Mouse (Mus musculus): ENCODE measurements around the gene Cpsf6. TPM values are rescaled to one million over a fixed set of nuclear protein-coding genes. Genes with fewer than 3 reads are reported as not detected.

Gene Cpsf6
- polyA plus RNA-seq, 1 experiment from 2014 or later, result 279 TPM

DNA sequence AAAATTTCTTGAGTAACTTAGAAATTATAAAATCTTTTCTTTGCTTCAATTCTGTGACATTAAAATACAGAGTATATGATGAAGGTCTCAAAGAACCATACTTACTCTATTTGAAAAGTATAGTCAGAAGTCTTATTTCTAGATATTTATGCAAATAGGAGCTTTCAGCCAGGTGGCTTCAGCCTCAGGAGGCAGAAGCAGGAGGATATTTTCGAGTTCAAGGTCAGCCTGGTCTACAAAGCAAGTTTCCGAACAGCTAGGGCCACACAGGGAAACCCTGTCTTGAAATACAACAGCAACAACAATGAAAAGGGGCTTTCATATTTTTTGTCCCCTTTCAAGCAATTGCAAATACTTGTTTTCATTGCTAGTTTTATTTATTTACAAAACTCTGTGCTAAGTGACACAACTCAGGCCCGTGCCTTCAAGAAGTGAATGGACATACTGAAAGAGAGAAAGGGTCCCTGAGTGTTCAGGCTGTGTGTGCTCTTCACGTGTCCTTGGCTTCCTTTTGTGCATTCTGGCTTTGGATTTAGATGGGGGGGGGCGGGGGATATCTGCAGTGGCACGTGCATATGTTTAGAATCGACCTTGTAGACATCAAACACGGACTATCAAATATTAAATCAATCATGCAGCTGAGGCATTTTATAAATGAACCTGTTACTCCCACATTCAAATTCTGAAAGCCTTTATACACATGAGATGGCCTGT lies 39.9 kb upstream of the Cpsf6 start:
- Histone ChIP-seq H3K4me3 (no peak overlapping the region), H3K4me1 (peaks cover 17% of the 10 kb centered on the region), H3K9ac (replicated peaks) (no peak overlapping the region), H3K36me3 (no peaks in the 10 kb centered on the region), H3K9me3 (0 out of 2 replicates have a peak, but pooled peaks cover 2% of the 10 kb centered on the region), H3K27me3 (peaks cover 25% of the 10 kb centered on the region), H3K4me2 (replicated peaks) (no peak overlapping the region), H3K27ac (replicated peaks) (no peak overlapping the region)
- no peak for ATAC-seq (ENCODE audit: low FRiP score, low read depth)
- 75% methylated on average over 8 of the region's 8 CpGs for WGBS

GRCm38 (mm10) chr10:117418668-117419237 lies 38.9 kb upstream of the Cpsf6 start:
- H3K9ac ChIP-seq (replicated peaks), result no peak overlapping the region
- WGBS, result 52% methylated on average over 24 of the region's 24 CpGs
- peaks cover 17% of the 10 kb centered on the region for H3K4me1 ChIP-seq
- H3K36me3 ChIP-seq, result no peaks in the 10 kb centered on the region
- H3K27me3 ChIP-seq, result peaks cover 17% of the 10 kb centered on the region
- no peaks in the 10 kb centered on the region for H3K9me3 ChIP-seq
- no peak overlapping the region for H3K27ac ChIP-seq (replicated peaks)
- peak overlapping the region; percentile 46; the same call in 1 of the 2 replicates for H3K4me2 ChIP-seq (replicated peaks)
- no peak overlapping the region for H3K4me3 ChIP-seq
- no peak for ATAC-seq (ENCODE audit: low FRiP score, low read depth)

DNA sequence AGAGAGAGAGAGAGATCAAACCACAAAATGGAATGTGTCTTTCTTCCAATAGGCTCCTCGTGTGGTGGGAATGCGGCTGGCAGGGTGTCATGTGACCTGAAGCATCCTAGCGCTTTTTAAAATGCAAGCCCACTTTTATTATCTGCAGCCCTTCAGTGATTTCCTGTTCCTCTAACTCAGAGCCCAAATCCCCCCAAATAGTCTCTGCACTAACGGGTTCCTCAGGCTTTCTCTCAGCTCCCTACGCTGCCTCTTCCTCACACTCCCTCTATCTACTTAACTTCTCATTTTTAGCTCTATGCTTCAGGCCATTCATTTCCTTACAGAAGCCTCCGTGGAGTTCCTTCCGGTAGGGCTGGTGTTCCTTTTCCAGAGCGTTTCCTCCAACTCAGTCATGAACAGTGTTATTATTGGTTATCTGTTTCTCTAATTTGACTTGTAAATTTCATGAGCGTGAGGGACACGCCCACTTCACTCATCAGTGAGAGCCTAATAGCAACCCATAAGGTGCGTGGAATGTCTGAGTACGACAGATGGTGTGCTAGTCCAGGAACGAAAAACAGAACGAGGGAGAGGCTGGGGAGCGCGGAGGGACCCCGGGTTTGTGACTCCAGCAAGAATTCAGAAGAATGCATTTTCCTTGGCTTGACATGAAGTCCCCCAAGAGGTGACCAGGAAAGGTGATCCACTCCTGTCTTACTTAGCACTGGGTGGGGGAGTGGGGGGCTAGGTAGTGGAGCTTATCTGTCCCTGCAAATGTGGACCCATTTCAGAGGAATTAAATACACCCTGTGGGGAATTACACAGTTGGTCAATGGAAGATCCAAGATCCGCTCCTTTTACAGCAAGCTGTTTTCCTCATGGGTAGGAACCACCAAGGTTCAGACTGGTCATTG lies 38.2 kb upstream of the Cpsf6 start:
- Histone ChIP-seq H3K9ac (replicated peaks) (no peak overlapping the region), H3K4me3 (peak overlapping the region; percentile 23; the same call in 1 of the 2 replicates), H3K36me3 (no peaks in the 10 kb centered on the region)

GRCm38 (mm10) chr10:117417470-117417767 lies 37.6 kb upstream of the Cpsf6 start:
- ATAC-seq (ENCODE audit: low FRiP score, low read depth), result peak; percentile 34; the same call in 1 of the 2 replicates
- 66% methylated on average over 9 of the region's 9 CpGs for WGBS
- Histone ChIP-seq H3K4me2 (replicated peaks) (peak overlapping the region; percentile 46), H3K27ac (replicated peaks) (no peak overlapping the region), H3K36me3 (no peaks in the 10 kb centered on the region), H3K9me3 (no peaks in the 10 kb centered on the region), H3K4me3 (0 out of 2 replicates have a peak overlapping the region, but pooled peaks have one; percentile 23), H3K9ac (replicated peaks) (no peak overlapping the region), H3K4me1 (peaks cover 17% of the 10 kb centered on the region), H3K27me3 (peaks cover 13% of the 10 kb centered on the region)

More for the DNA sequence above, 38.2 kb upstream of the Cpsf6 start:
- H3K9me3 ChIP-seq, result no peaks in the 10 kb centered on the region
- 27% methylated on average over 18 of the region's 18 CpGs for WGBS
- peak overlapping the region; percentile 46 for H3K4me2 ChIP-seq (replicated peaks)
- H3K27ac ChIP-seq (replicated peaks), result no peak overlapping the region; the same call in 1 of the 2 replicates
- peak; percentile 53 for ATAC-seq (ENCODE audit: low FRiP score, low read depth)
- peaks cover 10% of the 10 kb centered on the region for H3K27me3 ChIP-seq
- H3K4me1 ChIP-seq, result peaks cover 17% of the 10 kb centered on the region

DNA sequence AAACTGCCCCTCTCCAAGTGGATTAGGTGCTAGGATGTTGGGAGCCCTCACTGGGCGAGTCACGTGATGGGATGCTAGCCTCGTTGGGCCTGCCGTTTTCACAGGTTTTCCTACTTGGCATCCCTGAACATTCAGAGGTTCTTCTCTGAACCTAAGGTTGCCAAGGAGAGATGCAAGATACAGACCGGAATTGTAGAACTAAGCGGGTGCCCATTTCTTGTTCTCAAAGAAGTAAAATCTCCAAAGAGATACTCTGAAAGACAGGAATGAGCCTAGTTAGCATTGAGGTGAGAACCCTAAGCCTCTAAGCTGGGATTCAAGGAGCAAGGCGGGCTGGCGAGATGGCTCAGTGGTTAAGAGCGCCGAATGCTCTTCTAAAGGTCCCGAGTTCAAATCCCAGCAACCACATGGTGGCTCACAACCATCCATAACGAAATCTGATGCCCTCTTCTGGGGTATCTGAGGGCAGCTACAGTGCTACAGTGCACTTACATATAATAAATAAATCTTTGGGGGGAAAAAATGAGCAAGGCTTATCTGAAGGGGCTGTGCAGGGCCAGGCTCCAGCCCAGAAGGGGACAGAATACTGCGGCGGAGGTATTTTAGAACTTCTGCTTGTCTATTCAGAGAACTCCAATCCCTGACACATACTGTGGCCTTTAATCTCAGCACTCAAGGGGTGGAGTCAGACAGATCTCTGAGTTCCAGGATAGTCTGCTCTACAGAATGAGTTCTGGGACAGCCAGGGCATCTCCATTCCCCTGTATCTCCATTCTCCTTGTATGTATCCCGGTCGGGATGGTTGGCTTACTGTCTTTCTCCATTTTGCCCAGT lies 37.0 kb upstream of the Cpsf6 start:
- peaks cover 20% of the 10 kb centered on the region for H3K4me1 ChIP-seq
- H3K27ac ChIP-seq (replicated peaks), result no peak overlapping the region
- H3K9ac ChIP-seq (replicated peaks), result no peak overlapping the region
- H3K4me2 ChIP-seq (replicated peaks), result peak overlapping the region; percentile 46
- H3K27me3 ChIP-seq, result peaks cover 14% of the 10 kb centered on the region
- H3K9me3 ChIP-seq, result no peaks in the 10 kb centered on the region
- WGBS, result 85% methylated on average over 16 of the region's 16 CpGs
- no peak overlapping the region for H3K4me3 ChIP-seq
- no peaks in the 10 kb centered on the region for H3K36me3 ChIP-seq
- ATAC-seq (ENCODE audit: low FRiP score, low read depth), result no peak

DNA sequence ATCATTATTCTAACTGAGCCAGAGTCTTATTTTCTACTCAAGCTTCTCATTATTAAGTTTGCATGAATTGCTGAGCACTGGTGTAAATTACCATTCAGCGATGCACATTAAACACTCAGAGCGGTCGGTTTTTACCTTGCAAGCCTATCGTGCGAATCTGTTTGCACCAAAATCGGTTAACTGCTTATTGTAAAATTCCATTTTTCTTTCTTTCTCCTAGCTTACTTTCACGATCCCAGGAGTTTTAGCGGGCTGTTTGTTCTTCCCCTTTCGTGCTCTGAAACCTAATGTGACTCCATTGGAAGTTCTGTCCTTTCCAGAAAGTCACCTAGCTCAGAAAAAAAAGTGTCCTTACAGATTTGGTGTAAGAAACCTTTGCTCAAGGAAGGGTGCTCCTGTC lies 36.3 kb upstream of the Cpsf6 start:
- Histone ChIP-seq H3K27me3 (peaks cover 9% of the 10 kb centered on the region), H3K27ac (replicated peaks) (no peak overlapping the region), H3K4me3 (no peak overlapping the region), H3K9ac (replicated peaks) (no peak overlapping the region), H3K36me3 (no peaks in the 10 kb centered on the region), H3K4me1 (peaks cover 26% of the 10 kb centered on the region), H3K4me2 (replicated peaks) (no peak overlapping the region), H3K9me3 (no peaks in the 10 kb centered on the region)
- WGBS, result 91% methylated on average over 9 of the region's 9 CpGs
- no peak for ATAC-seq (ENCODE audit: low FRiP score, low read depth)

- WGBS, result 91% methylated on average over 6 of the region's 6 CpGs
- ATAC-seq (ENCODE audit: low FRiP score, low read depth), result no peak
Observed at GRCm38 (mm10) chr10:117415364-117416057, 35.7 kb upstream of the Cpsf6 start.

GRCm38 (mm10) chr10:117414726-117415125 lies 34.9 kb upstream of the Cpsf6 start:
- 63% methylated on average over 1 of the region's 1 CpGs for WGBS
- ATAC-seq (ENCODE audit: low FRiP score, low read depth), result no peak

More at GRCm38 (mm10) chr10:117415364-117416057, 35.7 kb upstream of the Cpsf6 start:
- peaks cover 9% of the 10 kb centered on the region for H3K27me3 ChIP-seq
- H3K9me3 ChIP-seq, result no peaks in the 10 kb centered on the region
- H3K27ac ChIP-seq (replicated peaks), result no peak overlapping the region
- H3K4me1 ChIP-seq, result peaks cover 29% of the 10 kb centered on the region
- no peaks in the 10 kb centered on the region for H3K36me3 ChIP-seq
- no peak overlapping the region for H3K4me3 ChIP-seq
- H3K9ac ChIP-seq (replicated peaks), result no peak overlapping the region
- H3K4me2 ChIP-seq (replicated peaks), result no peak overlapping the region

GRCm38 (mm10) chr10:117413562-117414527 lies 34.0 kb upstream of the Cpsf6 start:
- WGBS, result 75% methylated on average over 13 of the region's 13 CpGs
- H3K27ac ChIP-seq (replicated peaks), result no peak overlapping the region
- H3K27me3 ChIP-seq, result peaks cover 8% of the 10 kb centered on the region
- H3K4me3 ChIP-seq, result no peak overlapping the region
- H3K4me2 ChIP-seq (replicated peaks), result no peak overlapping the region
- H3K9ac ChIP-seq (replicated peaks), result no peak overlapping the region
- no peaks in the 10 kb centered on the region for H3K9me3 ChIP-seq
- H3K4me1 ChIP-seq, result peaks cover 27% of the 10 kb centered on the region
- no peaks in the 10 kb centered on the region for H3K36me3 ChIP-seq
- no peak for ATAC-seq (ENCODE audit: low FRiP score, low read depth)

More at GRCm38 (mm10) chr10:117414726-117415125, 34.9 kb upstream of the Cpsf6 start:
- H3K27me3 ChIP-seq, result peaks cover 9% of the 10 kb centered on the region
- H3K27ac ChIP-seq (replicated peaks), result no peak overlapping the region
- no peak overlapping the region for H3K4me3 ChIP-seq
- no peak overlapping the region for H3K4me2 ChIP-seq (replicated peaks)
- H3K9ac ChIP-seq (replicated peaks), result no peak overlapping the region
- H3K9me3 ChIP-seq, result no peaks in the 10 kb centered on the region
- no peaks in the 10 kb centered on the region for H3K36me3 ChIP-seq
- H3K4me1 ChIP-seq, result peaks cover 29% of the 10 kb centered on the region

- no peaks in the 10 kb centered on the region for H3K36me3 ChIP-seq
- H3K9ac ChIP-seq (replicated peaks), result no peak overlapping the region
- H3K27ac ChIP-seq (replicated peaks), result no peak overlapping the region
- WGBS, result 89% methylated on average over 7 of the region's 7 CpGs
- no peak overlapping the region for H3K4me2 ChIP-seq (replicated peaks)
- ATAC-seq (ENCODE audit: low FRiP score, low read depth), result no peak
- no peaks in the 10 kb centered on the region for H3K9me3 ChIP-seq
- peaks cover 6% of the 10 kb centered on the region for H3K27me3 ChIP-seq
- H3K4me3 ChIP-seq, result no peak overlapping the region
- H3K4me1 ChIP-seq, result peaks cover 18% of the 10 kb centered on the region
Observed at GRCm38 (mm10) chr10:117412474-117413057, 32.8 kb upstream of the Cpsf6 start.

Data from midbrain, embryonic 12.5 days (tissue).